Mouse (Mus musculus) naive thymus-derived CD4-positive, alpha-beta T cell, adult 5 months (primary cell): ENCODE data around the gene Sync. TPM values are rescaled to one million over a fixed set of nuclear protein-coding genes. Genes with fewer than 3 reads are reported as not detected.

Experiments
- polyA plus RNA-seq: library from polyadenylated mRNA; unstranded; fragments of 100-300 nt; shearing (Covaris generic); gene quantifications from one replicate; pipeline ENCODE4 v1.2.1, GENCODE M21; 2017

Gene Sync
- 0.30 TPM for polyA plus RNA-seq

DNA sequence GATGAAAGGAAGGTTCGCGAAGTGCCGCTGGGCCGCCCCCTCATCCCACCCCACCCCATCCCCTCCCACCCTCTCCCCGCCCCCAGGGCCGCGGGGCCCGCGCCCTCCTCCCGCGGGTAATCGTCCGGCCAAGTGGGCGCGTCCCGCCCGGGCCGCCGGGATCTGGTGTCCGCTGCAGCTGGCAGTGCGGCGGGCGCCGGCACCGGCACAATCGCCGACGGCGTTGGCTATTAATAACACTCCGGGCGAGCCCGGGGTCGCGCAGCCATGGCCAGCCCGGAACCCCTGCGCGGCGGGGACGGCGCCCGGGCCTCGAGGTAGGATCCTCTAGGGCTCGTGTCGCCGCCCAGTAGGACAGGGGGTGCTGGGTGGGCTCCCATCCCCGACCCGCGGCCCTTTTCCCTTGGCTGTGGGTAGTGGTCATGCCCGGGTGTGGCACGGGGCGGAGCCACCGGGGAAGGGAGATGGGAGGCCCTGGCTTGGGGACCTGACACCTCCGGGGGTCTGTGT, at the start of gene Sync:
Sync (plus strand) TSS at position 146 of the 510 bp plus-strand sequence.

DNA sequence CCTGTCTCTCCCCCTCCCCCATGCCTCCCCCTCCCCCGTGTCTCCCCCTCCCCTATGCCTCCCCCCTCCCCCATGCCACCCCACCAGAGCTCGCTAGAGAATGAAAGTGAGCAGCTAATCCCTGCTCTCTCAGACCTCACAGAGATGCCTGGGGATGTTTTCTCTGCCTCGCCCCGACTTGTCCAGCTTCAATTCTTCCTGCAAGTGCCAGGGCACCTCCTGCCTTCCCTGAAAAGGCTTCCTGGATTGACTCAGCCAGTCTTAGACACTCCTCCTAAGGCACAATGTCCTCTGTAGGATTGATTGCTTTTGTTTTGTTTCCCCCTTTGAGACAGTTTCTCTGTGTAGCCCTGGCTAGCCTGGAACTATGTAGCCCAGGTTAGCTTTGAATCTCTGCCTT, 26.2 kb upstream of the Sync start, which contains the start of gene C77080:
C77080 (minus strand) TSS at position 209 of the 400 bp plus-strand sequence.

DNA sequence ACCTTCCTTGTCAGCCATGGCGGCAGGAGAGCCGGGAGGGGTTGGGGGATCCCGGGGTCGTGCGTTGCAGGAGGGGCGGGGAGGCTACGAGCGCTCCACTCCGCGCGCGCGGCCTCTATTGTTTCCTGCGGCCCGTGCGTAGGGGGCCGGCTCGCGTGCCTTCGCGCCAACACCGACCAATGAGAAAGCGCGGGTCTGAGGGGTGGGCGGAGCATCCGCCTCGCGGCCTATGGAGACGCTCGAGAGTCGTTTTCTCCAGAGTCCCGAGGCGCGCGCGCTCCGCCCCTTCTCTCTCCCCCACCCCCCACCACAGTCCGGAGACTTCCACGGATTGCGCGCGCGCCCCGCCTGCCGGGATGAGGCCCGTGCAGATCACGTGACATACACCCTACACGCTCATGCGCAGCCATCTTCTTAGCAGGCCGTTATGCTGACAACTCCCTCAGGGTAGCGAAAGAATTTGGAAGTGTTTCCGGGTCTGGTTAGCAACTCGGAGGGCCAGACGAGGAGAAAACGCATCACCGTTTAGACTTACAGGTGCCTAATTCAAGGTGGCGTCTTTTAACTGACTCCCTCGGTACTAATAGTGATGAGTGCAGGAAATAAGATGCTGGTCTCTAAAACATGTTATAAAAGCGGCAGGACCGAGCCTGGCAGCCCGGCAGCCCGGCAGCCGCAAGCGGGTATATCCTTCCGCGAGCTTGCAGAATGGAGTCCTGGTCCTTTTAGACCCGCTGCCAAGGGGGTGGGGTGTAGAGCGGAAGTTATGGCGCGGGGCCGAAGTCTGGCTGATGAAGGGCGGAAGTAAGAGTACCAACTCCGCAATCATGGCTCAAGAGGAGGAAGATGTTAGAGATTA, 48.0 kb downstream of the Sync start, which contains the start of the genes Rbbp4 and Zbtb8os:
Rbbp4 (minus strand) TSS at position 155 of the 859 bp plus-strand sequence.
Zbtb8os (plus strand) TSS at position 480 of the 859 bp plus-strand sequence.

Other genes starting within 250 kb of the Sync start
- 41.9 TPM for gene Rnf19b, start 229.3 kb upstream of the Sync start, polyA plus RNA-seq
- gene Tmem54, start 182.1 kb upstream of the Sync start, polyA plus RNA-seq = not detected
- gene Hpca, start 165.6 kb upstream of the Sync start, polyA plus RNA-seq = not detected
- not detected for gene Fndc5, start 150.6 kb upstream of the Sync start, polyA plus RNA-seq
- gene S100pbp, start 97.9 kb upstream of the Sync start, polyA plus RNA-seq = 19.8 TPM
- 38.0 TPM for gene Yars, start 97.9 kb upstream of the Sync start, polyA plus RNA-seq
- gene C77080, start 26.2 kb upstream of the Sync start, polyA plus RNA-seq = 0.42 TPM
- 292 TPM for gene Rbbp4, start 47.8 kb downstream of the Sync start, polyA plus RNA-seq
- 23.5 TPM for gene Zbtb8os, start 48.1 kb downstream of the Sync start, polyA plus RNA-seq
- gene Zbtb8a, start 90.5 kb downstream of the Sync start, polyA plus RNA-seq = 5.2 TPM
- gene Zbtb8b, start 153.2 kb downstream of the Sync start, polyA plus RNA-seq = not detected
- 86.3 TPM for gene Bsdc1, start 174.0 kb downstream of the Sync start, polyA plus RNA-seq
- not detected for gene Tssk3, start 203.4 kb downstream of the Sync start, polyA plus RNA-seq
- gene Fam229a, start 203.6 kb downstream of the Sync start, polyA plus RNA-seq = not detected
- gene Marcksl1, start 226.0 kb downstream of the Sync start, polyA plus RNA-seq = 10.7 TPM